Mouse (Mus musculus) megakaryocyte, embryonic 14.5 days (primary cell): ENCODE results near the gene Crhbp. TPM values are rescaled to one million over a fixed set of nuclear protein-coding genes. Genes with fewer than 3 reads are reported as not detected.
A peak's percentile ranks its signal among the peaks of the same experiment; 100 is the strongest.

Experiments used
- H3K27me3 ChIP-seq: replicated peaks from 2 replicates; pipeline ENCODE3; 2012; ENCODE audit warnings: inconsistent platforms
- H3K36me3 ChIP-seq: replicated peaks from 2 replicates; pipeline ENCODE3; 2012; ENCODE audit warnings: low read length, inconsistent platforms, mixed read lengths
- H3K4me1 ChIP-seq: 2 replicates; pipeline ENCODE4 v1.6.1; 2012; ENCODE audit warnings: inconsistent platforms
- H3K4me3 ChIP-seq: replicated peaks from 2 replicates; pipeline ENCODE3; 2012; ENCODE audit warnings: moderate library complexity, mild to moderate bottlenecking, inconsistent platforms
- H3K9me3 ChIP-seq: 2 replicates; pipeline ENCODE4 v1.6.1; 2012; ENCODE audit warnings: inconsistent platforms
- FLI1 ChIP-seq: IDR thresholded peaks from 2 replicates; pipeline ENCODE4 v1.6.1; 2012; ENCODE audit warnings: low read length, inconsistent platforms, mixed read lengths
- GATA1 ChIP-seq: IDR thresholded peaks from 3 replicates; pipeline ENCODE4 v1.6.1; 2012; ENCODE audit warnings: mixed read lengths, low read length, inconsistent platforms, borderline replicate concordance
- polyA plus RNA-seq: library from polyadenylated mRNA; stranded (reverse); fragments of >175 nt; gene quantifications from 2 replicates; pipeline ENCODE4 v1.2.3, GENCODE M21; 2012; ENCODE audit warnings: low replicate concordance; ENCODE audit not compliant: insufficient read depth

The Crhbp gene
- polyA plus RNA-seq, 1 experiment, result not detected

DNA sequence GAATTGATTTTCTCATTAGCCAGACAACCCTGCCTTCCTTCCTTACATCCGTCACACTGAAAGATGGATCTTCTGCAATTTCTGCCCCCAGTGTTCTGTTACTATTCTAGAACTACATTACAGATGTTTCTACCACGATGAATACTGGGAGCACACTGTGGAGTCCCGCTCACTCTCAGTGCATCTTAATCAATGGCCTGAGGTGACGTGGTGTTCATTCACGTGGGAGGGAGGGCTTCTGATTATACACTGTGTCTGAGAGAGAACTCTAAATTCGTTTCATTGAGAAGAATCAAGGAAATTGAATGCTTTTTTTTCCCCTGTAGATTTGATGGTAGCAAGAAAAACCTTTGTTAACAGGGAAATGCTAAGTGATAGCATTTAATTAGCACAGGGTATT, 19.2 kb downstream of the Crhbp start:
- H3K9me3 ChIP-seq, result peaks cover 8% of the 10 kb centered on the region; the same call in 1 of the 2 replicates
- no peaks in the 10 kb centered on the region for H3K36me3 ChIP-seq
- H3K27me3 ChIP-seq, result peaks cover 5% of the 10 kb centered on the region
- H3K4me1 ChIP-seq, result peaks cover 12% of the 10 kb centered on the region
- TF ChIP-seq FLI1 (no peak), GATA1 (no peak)
- no peak overlapping the region for H3K4me3 ChIP-seq

- Histone ChIP-seq H3K4me1 (peaks cover 12% of the 10 kb centered on the region), H3K9me3 (peaks cover 8% of the 10 kb centered on the region; the same call in 1 of the 2 replicates), H3K36me3 (no peaks in the 10 kb centered on the region), H3K4me3 (no peak overlapping the region), H3K27me3 (peaks cover 3% of the 10 kb centered on the region)
- no peak for TF ChIP-seq GATA1
- TF ChIP-seq FLI1, result no peak
Measured at GRCm38 (mm10) chr13:95424932-95425331, 19.8 kb downstream of the Crhbp start.

- H3K36me3 ChIP-seq, result no peaks in the 10 kb centered on the region
- no peak overlapping the region for H3K4me3 ChIP-seq
- TF ChIP-seq GATA1 (no peak), FLI1 (no peak)
- H3K9me3 ChIP-seq, result peaks cover 10% of the 10 kb centered on the region
- peaks cover 13% of the 10 kb centered on the region for H3K27me3 ChIP-seq
- H3K4me1 ChIP-seq, result peaks cover 17% of the 10 kb centered on the region
Measured at GRCm38 (mm10) chr13:95419204-95419749, 25.4 kb downstream of the Crhbp start.

- Histone ChIP-seq H3K9me3 (peaks cover 11% of the 10 kb centered on the region), H3K27me3 (peaks cover 14% of the 10 kb centered on the region), H3K4me3 (no peak overlapping the region), H3K4me1 (peaks cover 17% of the 10 kb centered on the region), H3K36me3 (no peaks in the 10 kb centered on the region)
- no peak for TF ChIP-seq GATA1
- TF ChIP-seq FLI1, result no peak
Measured at GRCm38 (mm10) chr13:95418575-95419203, 26.0 kb downstream of the Crhbp start.

- no peak for TF ChIP-seq GATA1
- no peak for TF ChIP-seq FLI1
- peaks cover 9% of the 10 kb centered on the region for H3K27me3 ChIP-seq
- peaks cover 22% of the 10 kb centered on the region for H3K4me1 ChIP-seq
- H3K9me3 ChIP-seq, result peaks cover 11% of the 10 kb centered on the region
- H3K4me3 ChIP-seq, result no peak overlapping the region
- H3K36me3 ChIP-seq, result no peaks in the 10 kb centered on the region
Measured at GRCm38 (mm10) chr13:95412257-95412656, 32.5 kb downstream of the Crhbp start.

GRCm38 (mm10) chr13:95393242-95393641, 51.5 kb downstream of the Crhbp start:
- no peaks in the 10 kb centered on the region for H3K36me3 ChIP-seq
- TF ChIP-seq FLI1, result no peak
- TF ChIP-seq GATA1, result no peak
- peaks cover 31% of the 10 kb centered on the region for H3K9me3 ChIP-seq
- peaks cover 36% of the 10 kb centered on the region for H3K4me1 ChIP-seq
- H3K4me3 ChIP-seq, result no peak overlapping the region
- peaks cover 12% of the 10 kb centered on the region for H3K27me3 ChIP-seq

- Histone ChIP-seq H3K27me3 (peaks cover 19% of the 10 kb centered on the region), H3K36me3 (no peaks in the 10 kb centered on the region), H3K9me3 (peaks cover 11% of the 10 kb centered on the region), H3K4me3 (peak overlapping the region; percentile 76), H3K4me1 (peaks cover 41% of the 10 kb centered on the region)
- TF ChIP-seq FLI1, result no peak
- TF ChIP-seq GATA1, result no peak
Measured at GRCm38 (mm10) chr13:95389866-95390865, 54.6 kb downstream of the Crhbp start.

DNA sequence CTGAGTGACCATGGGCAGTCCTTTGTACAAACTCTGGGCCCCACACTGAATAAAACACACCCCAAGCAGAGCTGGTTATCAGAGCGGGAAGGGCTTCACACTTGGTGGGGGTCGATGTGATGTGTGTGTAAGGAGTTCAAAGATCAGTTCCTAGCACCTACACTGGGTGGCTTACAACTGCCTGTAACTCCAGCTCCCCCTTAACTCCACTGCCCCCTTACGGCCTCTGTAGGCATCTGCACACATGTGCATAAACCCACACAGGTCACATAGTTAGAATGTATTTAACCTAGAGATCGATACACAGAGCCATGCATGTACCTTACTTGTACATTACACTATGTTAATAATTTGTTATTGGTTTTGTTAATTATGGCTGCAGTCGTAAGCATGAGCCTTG, 56.5 kb downstream of the Crhbp start:
- Histone ChIP-seq H3K36me3 (no peaks in the 10 kb centered on the region), H3K27me3 (peaks cover 17% of the 10 kb centered on the region), H3K4me3 (no peak overlapping the region), H3K9me3 (peaks cover 2% of the 10 kb centered on the region), H3K4me1 (peaks cover 40% of the 10 kb centered on the region)
- TF ChIP-seq FLI1 (no peak), GATA1 (no peak)

- TF ChIP-seq FLI1, result no peak
- TF ChIP-seq GATA1, result no peak
- H3K9me3 ChIP-seq, result no peaks in the 10 kb centered on the region
Measured at GRCm38 (mm10) chr13:95382418-95382817, 62.3 kb downstream of the Crhbp start.

More at GRCm38 (mm10) chr13:95382418-95382817, 62.3 kb downstream of the Crhbp start:
- Histone ChIP-seq H3K4me1 (peaks cover 17% of the 10 kb centered on the region), H3K27me3 (peaks cover 8% of the 10 kb centered on the region), H3K4me3 (no peak overlapping the region), H3K36me3 (no peaks in the 10 kb centered on the region)

Other genes starting within 250 kb of the Crhbp start
- gene Pde8b, start 194.6 kb downstream of the Crhbp start, polyA plus RNA-seq, result 0.06 TPM in 1 of 2 replicates, not detected in the other
- 5.3 and 12.4 TPM in 2 replicates for gene Zbed3, start 121.3 kb downstream of the Crhbp start, polyA plus RNA-seq
- 10.7 and 35.3 TPM in 2 replicates for gene Aggf1, start 69.6 kb downstream of the Crhbp start, polyA plus RNA-seq
- gene S100z, start 33.8 kb upstream of the Crhbp start, polyA plus RNA-seq, result not detected in 2 replicates
- not detected in 2 replicates for gene F2rl1, start 80.3 kb upstream of the Crhbp start, polyA plus RNA-seq
- 53.3 and 84.2 TPM in 2 replicates for gene F2r, start 173.6 kb upstream of the Crhbp start, polyA plus RNA-seq